Mouse (Mus musculus): ENCODE data around the gene Hdgfl1.

- no peak for TF ChIP-seq CTCF (IDR thresholded peaks at IDR 0.05; ENCODE audit: insufficient read depth, low read depth, low read length)
- TF ChIP-seq POLR2A (IDR thresholded peaks at IDR 0.05; ENCODE audit: insufficient read depth, low read depth, low read length): no peak
Measured at GRCm38 (mm10) chr13:26752863-26753262, 17.1 kb downstream of the Hdgfl1 start.

Data from olfactory bulb, adult 2 months (tissue).